Mouse (Mus musculus) bone marrow, adult 2 months (tissue): Measurements from ENCODE around the gene Slc25a10.

Experiments
- CTCF ChIP-seq: fragments of 200-500 bp; IDR thresholded peaks from 2 replicates; pipeline ENCODE4 v1.5.1; 2011; ENCODE audit warnings: low read length, control low read depth; ENCODE audit not compliant: control insufficient read depth, insufficient read depth
- POLR2A ChIP-seq: fragments of 200-500 bp; IDR thresholded peaks from 2 replicates; pipeline ENCODE4 v1.6.1; 2011; ENCODE audit warnings: low read depth, mild to moderate bottlenecking, control low read depth, low read length, borderline replicate concordance; ENCODE audit not compliant: control insufficient read depth

DNA sequence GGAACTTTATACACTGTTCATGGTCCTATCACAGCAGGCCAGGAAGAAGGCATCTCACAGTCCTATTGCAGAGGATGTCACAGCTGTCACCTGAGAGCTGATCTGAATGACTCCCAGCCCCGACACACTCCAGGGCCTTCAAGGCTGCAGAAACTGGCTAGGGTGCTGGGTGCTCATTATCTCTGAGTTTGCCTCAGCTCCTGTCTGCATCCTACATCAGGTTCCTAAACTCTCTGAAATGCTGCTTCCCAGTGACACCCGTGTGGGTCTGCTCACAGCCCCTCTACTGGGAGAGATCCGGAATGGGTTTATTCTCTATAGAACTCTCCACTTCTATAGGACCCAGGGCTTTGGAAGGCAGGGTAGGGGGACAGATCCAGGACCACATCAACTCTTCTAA is 56.6 kb downstream of the Slc25a10 start:
- TF ChIP-seq POLR2A = no peak
- no peak for TF ChIP-seq CTCF
